Mouse (Mus musculus): ENCODE measurements at regions not wholly inside any gene's neighbourhood (a gene's known extent, or its start where the extent isn't known, plus 50 kb on each side); places are given as distances from the start of the nearest gene placed in this dataset.

- peak; percentile 29 to 68 for DNase-seq (ENCODE audit: low spot score in 2 of 2)
Observed at GRCm38 (mm10) chr14:100458727-100459447, 174.4 kb upstream of the Klf12 start.

- DNase-seq (ENCODE audit: low spot score in 2 of 2): no peak
Observed at GRCm38 (mm10) chr14:100457870-100458726, 173.6 kb upstream of the Klf12 start.

DNA sequence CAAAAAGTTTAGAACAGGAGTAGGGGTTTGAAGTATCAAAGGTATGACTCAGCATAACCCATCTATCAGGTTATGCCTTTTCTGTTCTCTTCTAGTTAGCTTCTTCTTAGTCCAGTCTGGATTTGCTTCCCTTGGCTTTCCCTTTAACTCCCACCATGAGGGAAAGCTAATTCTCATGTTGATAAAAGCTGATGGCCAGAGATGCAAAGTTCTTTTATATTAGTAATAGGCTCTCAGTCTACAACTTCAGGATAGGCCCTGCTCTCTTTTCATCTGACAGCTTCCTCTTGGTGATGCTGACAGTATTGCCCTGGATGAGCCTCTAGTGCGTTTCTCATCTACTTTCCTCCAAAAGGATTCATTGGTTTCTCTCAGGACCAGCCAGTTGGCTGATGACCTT, 161.7 kb upstream of the Klf12 start:
- no peak for DNase-seq (ENCODE audit: low spot score in 2 of 2)

DNA sequence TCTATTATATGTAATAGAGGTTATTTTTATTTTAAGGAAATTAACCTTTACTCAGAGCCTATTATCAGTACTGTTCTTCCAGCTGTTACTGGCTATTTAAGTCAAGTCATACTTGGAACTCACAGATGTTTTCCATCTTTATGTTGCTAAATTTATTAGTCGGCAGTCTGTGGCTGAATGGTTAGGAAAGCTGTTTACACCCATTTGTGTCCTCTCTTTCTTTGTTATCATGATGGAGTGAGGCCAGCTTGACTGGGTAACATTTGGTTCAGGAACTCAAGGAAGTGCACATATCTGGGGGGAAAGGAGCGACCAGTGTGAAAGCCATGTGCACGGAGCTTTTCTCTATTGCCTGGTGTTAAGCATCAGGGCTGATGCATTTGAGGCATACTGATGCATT, 160.4 kb upstream of the Klf12 start:
- DNase-seq (ENCODE audit: low spot score in 2 of 2): no peak

GRCm38 (mm10) chr14:100444099-100444498, 159.6 kb upstream of the Klf12 start:
- DNase-seq (ENCODE audit: low spot score in 2 of 2): no peak

GRCm38 (mm10) chr14:100437552-100437951, 153.1 kb upstream of the Klf12 start:
- no peak for DNase-seq (ENCODE audit: low spot score in 2 of 2)

GRCm38 (mm10) chr14:100429662-100430061, 145.2 kb upstream of the Klf12 start:
- DNase-seq (ENCODE audit: low spot score in 2 of 2): no peak

- no peak for DNase-seq (ENCODE audit: low spot score in 2 of 2)
Observed at GRCm38 (mm10) chr14:100426399-100426798, 141.9 kb upstream of the Klf12 start.

DNA sequence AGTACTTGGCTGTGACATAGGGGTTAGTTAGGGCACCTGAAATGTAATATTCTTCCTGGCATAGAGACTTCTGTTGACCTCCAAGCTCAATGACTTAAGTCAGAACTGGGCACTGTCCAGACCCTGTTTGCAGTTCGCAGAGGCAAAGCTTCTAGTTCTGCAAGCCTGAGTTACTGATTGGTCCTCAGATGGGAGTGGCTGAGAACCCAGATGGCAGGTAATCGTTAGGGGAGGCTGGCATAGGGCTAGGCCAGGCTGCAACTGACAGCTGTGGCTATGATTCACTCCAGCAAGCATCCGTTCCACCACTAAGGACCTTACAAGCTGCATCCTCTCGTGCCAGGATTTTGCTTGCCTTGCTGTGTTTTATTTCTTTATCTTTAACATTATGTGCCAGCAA, 139.3 kb upstream of the Klf12 start:
- DNase-seq (ENCODE audit: low spot score in 2 of 2): no peak

GRCm38 (mm10) chr14:100421666-100422065, 137.2 kb upstream of the Klf12 start:
- DNase-seq (ENCODE audit: low spot score in 2 of 2): no peak

GRCm38 (mm10) chr14:100415099-100415498, 130.6 kb upstream of the Klf12 start:
- DNase-seq (ENCODE audit: low spot score in 2 of 2): no peak

DNA sequence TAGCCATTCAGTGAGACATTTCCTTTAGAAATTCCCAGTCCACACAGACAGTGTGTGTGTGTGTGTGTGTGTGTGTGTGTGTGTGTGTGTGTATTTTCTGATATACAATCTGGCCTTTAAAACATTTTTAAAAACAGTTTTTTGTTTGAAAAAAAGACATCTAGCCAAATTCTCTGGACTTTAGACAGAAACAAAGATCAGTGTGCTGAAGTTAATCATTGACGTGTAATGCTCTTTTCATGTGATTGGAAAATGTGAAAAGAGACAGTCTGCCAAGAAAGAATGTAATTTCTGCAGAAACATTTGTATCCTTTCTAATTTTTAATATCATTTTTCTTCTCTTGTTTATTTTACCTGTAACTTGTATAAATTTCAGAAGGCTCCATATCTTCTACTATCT, 127.7 kb upstream of the Klf12 start:
- no peak for DNase-seq (ENCODE audit: low spot score in 2 of 2)

DNA sequence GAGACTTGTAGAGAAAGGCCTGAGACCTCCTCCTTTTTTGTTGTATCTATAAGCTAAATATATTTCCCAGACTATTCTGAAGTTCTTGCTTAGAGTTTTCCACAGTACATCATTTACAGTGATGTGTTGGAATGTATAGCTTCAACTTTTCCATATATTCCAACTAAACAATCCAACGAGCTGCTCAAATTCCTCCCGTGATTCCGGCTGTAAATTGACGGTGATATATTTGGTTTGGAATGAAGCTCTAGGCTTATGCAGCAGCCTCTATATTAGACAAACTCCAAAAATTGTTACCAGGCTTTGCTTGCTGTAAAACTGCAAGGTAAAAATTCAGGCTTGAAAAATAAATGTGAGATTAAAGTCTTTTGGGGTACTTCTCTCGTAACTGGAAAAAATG, 112.7 kb upstream of the Klf12 start:
- no peak for DNase-seq (ENCODE audit: low spot score in 2 of 2)

- no peak for DNase-seq (ENCODE audit: low spot score in 2 of 2)
Observed at GRCm38 (mm10) chr14:100375218-100375983, 90.9 kb upstream of the Klf12 start.

DNA sequence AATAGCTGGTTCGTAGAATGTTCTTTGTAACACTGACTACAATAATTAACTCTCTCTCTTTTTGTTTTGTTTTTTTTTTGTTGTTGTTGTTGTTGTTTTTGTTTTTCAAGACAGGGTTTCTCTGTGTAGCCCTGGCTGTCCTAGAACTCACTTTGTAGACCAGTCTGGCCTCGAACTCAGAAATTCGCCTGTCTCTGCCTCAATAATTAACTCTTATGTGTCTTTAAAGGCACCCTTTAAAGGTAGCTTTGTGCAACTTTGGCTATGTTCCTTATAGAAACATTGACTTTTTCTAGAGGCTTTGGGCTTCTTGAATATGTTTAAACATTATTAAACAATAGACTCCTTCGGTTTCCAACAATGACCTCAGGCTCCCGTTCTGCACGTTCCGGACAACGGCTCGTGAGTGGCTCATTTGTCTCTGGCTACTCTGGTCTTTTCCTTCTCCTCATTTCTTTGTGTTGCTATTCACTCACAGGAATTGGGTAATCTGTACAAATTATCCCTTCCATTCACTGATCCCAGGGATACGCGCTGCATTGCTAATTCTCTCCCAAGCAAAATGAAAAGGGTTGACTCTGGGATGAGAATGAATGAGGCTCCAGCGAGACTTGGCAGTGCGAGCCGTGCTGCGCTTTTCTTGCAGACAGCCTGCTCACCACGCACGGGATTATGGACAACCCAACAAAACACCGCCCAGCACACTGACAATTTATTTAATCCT, 90.2 kb upstream of the Klf12 start:
- DNase-seq (ENCODE audit: low spot score in 2 of 2): no peak

- DNase-seq (ENCODE audit: low spot score in 2 of 2): no peak
Observed at GRCm38 (mm10) chr14:100366234-100366864, 81.9 kb upstream of the Klf12 start.

DNA sequence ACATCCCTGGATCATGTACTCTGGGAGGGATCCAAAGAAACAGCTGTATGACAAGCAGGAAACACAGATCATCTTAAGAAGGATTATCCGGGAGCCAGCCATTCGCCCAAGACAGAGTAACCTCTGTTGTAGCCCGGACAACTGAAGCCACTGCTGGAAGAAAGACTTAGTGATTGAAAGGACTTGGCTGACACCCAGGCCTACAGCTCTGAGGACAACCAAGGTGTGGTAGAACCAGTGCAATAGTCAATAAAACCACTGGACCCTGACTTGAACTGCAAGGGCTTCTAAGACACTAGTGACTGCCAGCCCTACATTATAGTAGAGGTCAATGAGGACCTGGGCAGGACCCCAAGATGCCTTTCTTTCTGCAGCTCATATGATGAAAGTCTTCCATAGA, 78.3 kb upstream of the Klf12 start:
- DNase-seq (ENCODE audit: low spot score in 2 of 2): no peak

DNA sequence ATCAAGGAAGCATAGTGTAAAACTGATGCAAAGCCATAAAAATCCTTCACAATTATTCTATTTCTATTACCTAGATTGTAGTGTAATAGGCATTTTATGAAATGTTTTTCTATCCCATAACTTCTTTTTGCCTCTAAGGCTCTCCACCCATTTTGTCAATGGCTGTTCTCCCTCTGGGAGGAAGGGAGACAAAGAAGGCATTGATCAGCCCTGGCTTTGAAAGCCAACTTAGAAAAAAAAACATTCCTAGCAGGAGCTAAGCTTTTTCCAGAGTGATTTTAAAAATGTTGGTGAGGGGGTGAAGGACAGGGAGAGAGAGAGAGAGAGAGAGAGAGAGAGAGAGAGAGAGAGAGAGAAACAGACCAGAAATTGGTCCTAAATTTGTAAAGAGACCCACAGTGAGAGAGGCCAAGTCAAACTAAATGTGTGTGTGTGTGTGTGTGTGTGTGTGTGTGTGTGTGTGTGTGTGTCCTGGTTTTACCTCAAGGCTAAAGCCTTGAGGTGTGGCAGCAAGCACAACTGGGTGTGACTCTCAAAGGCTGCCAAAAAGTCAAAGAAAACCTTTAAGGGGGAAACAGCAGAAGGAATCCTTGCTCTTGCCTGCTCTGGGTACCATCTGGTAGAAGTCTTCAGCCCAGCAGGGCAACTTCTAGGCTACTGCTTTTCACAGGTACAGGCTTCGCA, 77.0 kb upstream of the Klf12 start:
- no peak for DNase-seq (ENCODE audit: low spot score in 2 of 2)

DNA sequence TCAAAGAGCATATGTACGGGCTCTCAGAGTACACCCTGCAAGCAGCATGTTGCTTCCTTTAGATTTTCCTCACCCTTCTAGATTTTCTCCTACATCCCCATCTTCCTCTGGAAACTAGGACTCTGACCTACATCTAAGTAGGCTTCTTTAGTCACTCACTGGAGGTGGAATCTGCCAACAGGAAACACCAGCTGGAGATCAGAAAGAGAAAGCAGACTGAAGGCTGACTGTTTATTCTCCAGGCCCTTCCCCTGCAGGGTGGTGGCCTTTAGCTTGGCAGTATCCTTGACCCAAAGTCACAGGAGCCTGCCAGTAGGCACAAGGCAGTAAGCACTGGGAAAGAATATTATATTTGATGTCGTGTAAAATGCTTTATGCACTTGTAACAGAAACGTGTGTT, 75.4 kb upstream of the Klf12 start:
- no peak for DNase-seq (ENCODE audit: low spot score in 2 of 2)

DNA sequence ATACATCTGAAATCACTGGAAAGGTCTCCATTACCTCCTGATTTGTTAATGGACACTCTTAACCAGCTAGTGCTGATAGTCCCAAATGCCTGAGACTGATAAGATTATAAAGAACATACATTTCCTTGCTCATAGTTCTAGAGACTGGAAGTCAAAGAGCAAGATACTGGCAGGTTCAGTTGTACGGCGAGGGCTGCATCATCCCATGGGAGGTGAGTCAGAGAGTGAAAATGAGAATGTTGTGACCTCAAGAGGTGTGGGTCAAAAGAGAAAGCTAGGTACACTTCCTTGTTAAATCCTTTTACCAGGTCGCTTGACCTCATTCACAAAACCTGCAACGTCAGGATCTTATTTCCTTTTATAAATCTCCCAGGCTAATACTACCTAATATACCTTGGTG, 72.7 kb upstream of the Klf12 start:
- no peak for DNase-seq (ENCODE audit: low spot score in 2 of 2)

DNA sequence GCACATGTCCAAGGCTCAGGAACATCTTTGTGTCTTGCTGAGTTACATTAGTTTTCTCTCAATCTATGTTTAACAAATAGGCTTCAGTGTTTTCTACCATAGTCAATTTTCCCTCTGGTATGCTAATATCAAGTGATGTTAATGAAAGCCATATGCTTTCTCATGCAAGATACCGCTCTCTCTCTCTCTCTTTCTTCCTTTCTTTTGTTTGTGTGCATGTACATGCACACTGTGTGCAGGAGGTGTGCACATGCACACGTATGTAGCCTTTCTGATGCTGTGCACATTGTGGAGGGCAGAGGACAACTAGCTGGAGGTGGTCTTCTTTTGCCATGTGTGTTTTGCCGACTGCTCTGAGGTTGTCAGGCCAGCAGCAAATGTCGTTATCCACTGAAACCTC, 69.0 kb upstream of the Klf12 start:
- no peak for DNase-seq (ENCODE audit: low spot score in 2 of 2)

All from urinary bladder, postnatal 4 days (tissue).